Mouse (Mus musculus): ENCODE measurements around the gene Uvrag. TPM values are rescaled to one million over a fixed set of nuclear protein-coding genes. Genes with fewer than 3 reads are reported as not detected.

Gene Uvrag
- polyA plus RNA-seq, 1 experiment from 2014 or later: 22.4 TPM

DNA sequence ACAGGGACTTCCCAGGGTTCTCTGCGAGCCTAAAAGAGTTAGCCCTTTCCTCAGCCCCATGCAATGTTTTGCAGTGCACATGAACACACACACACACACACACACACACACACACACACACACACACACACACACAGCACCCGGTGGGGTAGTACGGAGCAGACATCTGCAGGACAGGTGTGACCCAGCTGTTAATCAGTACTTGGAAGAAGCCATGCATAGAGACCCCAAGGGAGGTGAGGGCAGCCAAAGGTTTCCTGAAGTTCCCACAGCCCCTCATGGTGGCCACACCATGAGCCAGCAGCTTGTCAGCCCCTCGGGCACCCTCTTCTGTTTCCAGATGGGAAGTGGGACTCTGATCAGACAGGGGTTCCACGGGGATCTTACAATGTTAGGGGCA, 277.9 kb downstream of the Uvrag start:
- Histone ChIP-seq H3K9ac (ENCODE audit: low read length) (no peak overlapping the region), H3K9me3 (ENCODE audit: control insufficient read depth, low read length) (no peaks in the 10 kb centered on the region), H3K4me3 (ENCODE audit: low read length) (no peak overlapping the region), H3K27ac (ENCODE audit: low read length) (no peak overlapping the region), H3K27me3 (ENCODE audit: control insufficient read depth, insufficient read depth, low read depth, low read length) (no peaks in the 10 kb centered on the region), H3K4me2 (ENCODE audit: low read depth, low read length) (no peak overlapping the region), H3K36me3 (ENCODE audit: control insufficient read depth, insufficient read depth, low read length) (no peaks in the 10 kb centered on the region), H3K4me1 (replicated peaks; ENCODE audit: control insufficient read depth, insufficient read depth, low read length) (peaks cover 13% of the 10 kb centered on the region)
- no peak for ATAC-seq (ENCODE audit: low read depth)
- 71% methylated on average over 5 of the region's 5 CpGs for WGBS

DNA sequence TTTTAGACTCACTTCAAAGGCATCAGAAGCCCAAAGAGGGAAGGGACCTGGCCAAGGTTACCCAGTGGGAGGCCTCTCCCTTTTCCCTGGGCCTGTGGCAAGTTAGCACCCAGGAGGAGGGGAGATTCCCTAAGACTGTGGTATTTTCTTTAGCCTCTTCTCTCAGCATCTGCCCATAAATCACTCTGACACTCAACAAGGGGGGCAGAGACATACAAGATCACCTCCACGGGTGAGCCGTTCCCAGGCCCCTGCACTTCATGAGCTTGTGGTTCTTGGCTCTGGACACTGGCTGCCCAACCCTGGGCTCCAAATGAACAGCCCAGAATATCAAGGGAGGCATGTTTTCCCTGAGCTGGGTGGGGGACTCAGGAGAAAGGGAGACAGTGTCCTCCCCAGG, 279.9 kb downstream of the Uvrag start:
- Histone ChIP-seq H3K4me2 (ENCODE audit: low read depth, low read length) (no peak overlapping the region), H3K4me3 (ENCODE audit: low read length) (no peak overlapping the region), H3K4me1 (replicated peaks; ENCODE audit: control insufficient read depth, insufficient read depth, low read length) (0 out of 2 replicates have a peak, but pooled peaks cover 4% of the 10 kb centered on the region), H3K36me3 (ENCODE audit: control insufficient read depth, insufficient read depth, low read length) (no peaks in the 10 kb centered on the region), H3K27ac (ENCODE audit: low read length) (no peak overlapping the region), H3K27me3 (ENCODE audit: control insufficient read depth, insufficient read depth, low read depth, low read length) (no peaks in the 10 kb centered on the region), H3K9ac (ENCODE audit: low read length) (no peak overlapping the region), H3K9me3 (ENCODE audit: control insufficient read depth, low read length) (no peaks in the 10 kb centered on the region)
- 20% methylated on average over 2 of the region's 2 CpGs for WGBS
- no peak for ATAC-seq (ENCODE audit: low read depth)

DNA sequence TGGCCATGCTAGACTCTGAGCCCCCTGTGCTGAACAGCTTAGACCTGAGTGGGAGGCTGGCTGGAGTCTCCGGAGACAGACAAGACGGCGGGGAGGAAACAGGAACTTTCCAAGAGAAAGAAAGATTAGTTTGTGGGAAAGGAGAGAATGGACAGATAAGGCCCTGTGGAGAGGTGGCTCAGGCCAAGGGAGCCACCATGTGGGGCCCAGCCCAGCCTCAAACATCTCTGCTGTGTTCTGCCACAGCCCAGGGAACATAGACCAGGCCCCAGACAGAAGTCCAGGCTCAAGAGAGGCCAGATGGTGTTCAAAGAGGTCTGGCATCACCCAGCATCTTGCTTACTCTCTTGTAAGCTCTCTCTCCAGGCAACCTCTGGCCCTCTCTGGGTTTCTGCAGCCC, 283.8 kb downstream of the Uvrag start:
- no peaks in the 10 kb centered on the region for H3K9me3 ChIP-seq (ENCODE audit: control insufficient read depth, low read length)
- no peak overlapping the region for H3K27ac ChIP-seq (ENCODE audit: low read length)
- H3K27me3 ChIP-seq (ENCODE audit: control insufficient read depth, insufficient read depth, low read depth, low read length): no peaks in the 10 kb centered on the region
- 35% methylated on average over 3 of the region's 3 CpGs for WGBS
- 0 out of 2 replicates have a peak, but pooled peaks cover 2% of the 10 kb centered on the region for H3K4me1 ChIP-seq (replicated peaks; ENCODE audit: control insufficient read depth, insufficient read depth, low read length)
- H3K36me3 ChIP-seq (ENCODE audit: control insufficient read depth, insufficient read depth, low read length): peaks cover 6% of the 10 kb centered on the region; the same call in 1 of the 2 replicates
- ATAC-seq (ENCODE audit: low read depth): no peak
- H3K4me3 ChIP-seq (ENCODE audit: low read length): no peak overlapping the region
- H3K9ac ChIP-seq (ENCODE audit: low read length): no peak overlapping the region
- H3K4me2 ChIP-seq (ENCODE audit: low read depth, low read length): no peak overlapping the region

DNA sequence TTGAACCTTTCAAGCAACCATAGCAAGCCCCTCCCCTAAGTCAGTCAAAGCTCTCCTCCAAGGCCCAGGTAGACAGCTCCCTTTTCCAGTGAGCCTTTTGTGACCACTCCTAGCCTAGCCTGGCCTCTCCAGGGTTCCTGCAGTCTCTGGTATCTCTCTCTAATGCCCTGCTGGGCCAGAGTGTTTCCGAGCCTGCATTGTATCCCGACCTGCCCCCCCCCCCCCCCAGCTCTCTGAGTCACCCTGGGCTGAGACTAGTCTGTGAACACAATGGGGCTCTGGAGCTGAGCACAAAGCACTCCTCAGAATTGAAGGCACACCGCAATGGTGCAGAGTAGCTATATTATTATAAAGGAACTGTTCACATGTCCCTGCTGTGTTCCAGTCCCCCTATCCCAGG, 284.8 kb downstream of the Uvrag start:
- Histone ChIP-seq H3K36me3 (ENCODE audit: control insufficient read depth, insufficient read depth, low read length) (peaks cover 6% of the 10 kb centered on the region; the same call in 1 of the 2 replicates), H3K27me3 (ENCODE audit: control insufficient read depth, insufficient read depth, low read depth, low read length) (no peaks in the 10 kb centered on the region), H3K9ac (ENCODE audit: low read length) (no peak overlapping the region), H3K27ac (ENCODE audit: low read length) (no peak overlapping the region), H3K4me3 (ENCODE audit: low read length) (no peak overlapping the region), H3K4me2 (ENCODE audit: low read depth, low read length) (no peak overlapping the region), H3K4me1 (replicated peaks; ENCODE audit: control insufficient read depth, insufficient read depth, low read length) (peaks cover 9% of the 10 kb centered on the region; the same call in 1 of the 2 replicates), H3K9me3 (ENCODE audit: control insufficient read depth, low read length) (no peaks in the 10 kb centered on the region)
- 35% methylated on average over 3 of the region's 3 CpGs for WGBS
- no peak; the same call in 1 of the 2 replicates for ATAC-seq (ENCODE audit: low read depth)

DNA sequence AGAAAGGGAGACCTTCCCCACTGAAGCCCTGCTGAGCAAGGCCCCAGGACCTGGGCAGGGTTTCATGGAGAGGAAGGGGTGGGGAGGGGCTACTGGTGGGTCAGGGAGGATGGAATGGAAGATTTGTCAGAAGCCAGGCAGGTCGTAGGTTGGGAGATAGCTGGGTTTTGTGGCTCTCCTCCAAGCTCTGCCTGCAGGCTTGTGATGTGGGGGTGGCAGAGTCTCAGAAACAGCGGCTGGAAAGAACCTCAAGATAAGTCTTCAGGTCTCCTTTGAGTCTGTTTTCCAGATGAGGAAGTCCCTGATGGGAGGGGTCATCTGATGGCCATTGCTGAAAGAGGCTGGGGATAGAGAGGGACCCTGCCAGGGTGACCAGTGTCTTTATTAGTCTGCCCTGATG, 285.6 kb downstream of the Uvrag start:
- peaks cover 6% of the 10 kb centered on the region; the same call in 1 of the 2 replicates for H3K36me3 ChIP-seq (ENCODE audit: control insufficient read depth, insufficient read depth, low read length)
- H3K4me1 ChIP-seq (replicated peaks; ENCODE audit: control insufficient read depth, insufficient read depth, low read length): peaks cover 15% of the 10 kb centered on the region; the same call in 1 of the 2 replicates
- WGBS: 53% methylated on average over 2 of the region's 2 CpGs
- no peak overlapping the region for H3K4me3 ChIP-seq (ENCODE audit: low read length)
- H3K9me3 ChIP-seq (ENCODE audit: control insufficient read depth, low read length): no peaks in the 10 kb centered on the region
- no peak overlapping the region for H3K4me2 ChIP-seq (ENCODE audit: low read depth, low read length)
- no peak for ATAC-seq (ENCODE audit: low read depth)
- H3K27ac ChIP-seq (ENCODE audit: low read length): no peak overlapping the region
- no peaks in the 10 kb centered on the region for H3K27me3 ChIP-seq (ENCODE audit: control insufficient read depth, insufficient read depth, low read depth, low read length)
- no peak overlapping the region for H3K9ac ChIP-seq (ENCODE audit: low read length)

DNA sequence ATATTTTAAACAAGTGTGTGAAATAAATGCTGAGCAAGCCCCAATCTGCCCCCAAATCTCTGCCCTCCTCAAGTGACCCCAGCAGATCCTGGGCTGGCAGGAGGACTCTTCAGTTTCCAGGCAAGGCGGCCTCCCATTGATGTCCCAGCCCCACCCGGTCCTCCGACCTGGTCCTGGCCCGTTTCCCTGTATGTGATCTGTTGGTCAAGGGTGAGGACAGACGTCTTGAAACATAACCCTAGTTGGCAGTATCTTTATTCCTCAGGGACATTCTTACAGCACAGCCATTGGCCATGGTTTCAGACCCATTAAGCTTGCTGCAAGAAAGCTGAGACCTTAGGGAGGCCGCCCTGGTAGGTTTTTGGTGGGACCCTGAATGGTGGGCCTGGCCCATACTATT, 287.1 kb downstream of the Uvrag start:
- 86% methylated on average over 6 of the region's 6 CpGs for WGBS
- no peak overlapping the region for H3K9ac ChIP-seq (ENCODE audit: low read length)
- no peak for ATAC-seq (ENCODE audit: low read depth)
- H3K4me1 ChIP-seq (replicated peaks; ENCODE audit: control insufficient read depth, insufficient read depth, low read length): peaks cover 26% of the 10 kb centered on the region
- no peaks in the 10 kb centered on the region for H3K9me3 ChIP-seq (ENCODE audit: control insufficient read depth, low read length)
- H3K36me3 ChIP-seq (ENCODE audit: control insufficient read depth, insufficient read depth, low read length): peaks cover 6% of the 10 kb centered on the region; the same call in 1 of the 2 replicates
- no peak overlapping the region for H3K27ac ChIP-seq (ENCODE audit: low read length)
- no peak overlapping the region for H3K4me3 ChIP-seq (ENCODE audit: low read length)
- no peak overlapping the region for H3K4me2 ChIP-seq (ENCODE audit: low read depth, low read length)
- H3K27me3 ChIP-seq (ENCODE audit: control insufficient read depth, insufficient read depth, low read depth, low read length): no peaks in the 10 kb centered on the region

DNA sequence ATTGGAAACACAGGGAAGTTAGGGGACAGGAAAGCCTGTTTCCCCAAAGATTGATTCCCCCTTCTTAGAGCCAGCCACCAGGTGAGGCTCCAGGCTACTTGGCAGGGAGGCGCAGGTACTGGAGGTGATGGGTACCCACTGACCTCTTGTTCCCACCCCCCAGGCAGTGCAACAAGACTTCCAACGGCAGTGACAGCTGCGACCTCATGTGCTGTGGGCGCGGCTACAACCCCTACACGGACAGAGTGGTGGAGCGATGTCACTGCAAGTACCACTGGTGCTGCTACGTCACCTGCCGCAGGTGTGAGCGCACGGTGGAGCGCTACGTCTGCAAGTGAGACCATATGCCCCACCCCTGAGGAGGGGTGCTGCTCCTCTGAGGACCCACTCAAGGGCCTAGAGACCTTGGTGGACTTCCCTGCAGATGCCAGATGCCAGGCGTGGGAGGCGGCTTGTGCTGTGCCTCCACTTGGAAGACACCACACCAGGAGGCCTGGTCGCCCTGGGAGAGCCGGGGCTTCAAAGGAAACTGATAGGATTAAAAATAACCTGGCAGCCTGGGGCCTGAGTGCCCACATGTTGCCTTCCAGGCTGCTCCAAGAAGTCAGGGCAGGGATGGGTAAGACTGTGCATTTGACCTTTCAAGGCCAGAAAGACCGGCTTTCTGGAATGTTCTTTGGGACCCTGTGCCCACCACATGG, 287.8 kb downstream of the Uvrag start:
- Histone ChIP-seq H3K4me3 (ENCODE audit: low read length) (no peak overlapping the region), H3K4me1 (replicated peaks; ENCODE audit: control insufficient read depth, insufficient read depth, low read length) (peaks cover 29% of the 10 kb centered on the region), H3K9ac (ENCODE audit: low read length) (no peak overlapping the region), H3K4me2 (ENCODE audit: low read depth, low read length) (no peak overlapping the region), H3K36me3 (ENCODE audit: control insufficient read depth, insufficient read depth, low read length) (peaks cover 6% of the 10 kb centered on the region; the same call in 1 of the 2 replicates), H3K27me3 (ENCODE audit: control insufficient read depth, insufficient read depth, low read depth, low read length) (no peaks in the 10 kb centered on the region), H3K9me3 (ENCODE audit: control insufficient read depth, low read length) (no peaks in the 10 kb centered on the region), H3K27ac (ENCODE audit: low read length) (no peak overlapping the region)
- WGBS: 84% methylated on average over 18 of the region's 18 CpGs
- ATAC-seq (ENCODE audit: low read depth): no peak

DNA sequence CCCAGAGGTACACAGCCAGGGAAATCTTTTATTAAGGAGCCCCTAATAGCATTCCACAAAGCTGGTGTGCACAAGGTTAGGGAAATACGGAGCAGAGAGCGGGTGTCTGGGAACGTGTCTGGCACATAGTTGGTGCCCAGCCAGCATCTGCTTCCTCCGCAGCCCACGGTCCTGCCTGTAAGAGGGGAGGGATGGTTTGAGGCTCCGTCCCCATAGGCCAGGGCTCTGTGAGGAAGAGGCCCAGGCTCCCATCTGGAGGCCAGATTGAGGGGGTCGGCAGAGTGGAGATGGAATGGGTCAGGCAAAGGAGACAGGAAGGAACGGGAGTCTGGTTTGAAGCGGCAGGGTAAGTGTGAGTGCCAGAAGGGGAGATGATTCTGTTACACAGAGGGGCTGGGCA, 289.7 kb downstream of the Uvrag start:
- Histone ChIP-seq H3K4me2 (ENCODE audit: low read depth, low read length) (peak overlapping the region; percentile 24; the same call in 1 of the 2 replicates), H3K4me3 (ENCODE audit: low read length) (no peak overlapping the region), H3K4me1 (replicated peaks; ENCODE audit: control insufficient read depth, insufficient read depth, low read length) (peaks cover 27% of the 10 kb centered on the region), H3K27me3 (ENCODE audit: control insufficient read depth, insufficient read depth, low read depth, low read length) (no peaks in the 10 kb centered on the region), H3K9ac (ENCODE audit: low read length) (peak overlapping the region; percentile 42), H3K9me3 (ENCODE audit: control insufficient read depth, low read length) (no peaks in the 10 kb centered on the region), H3K27ac (ENCODE audit: low read length) (peak overlapping the region; percentile 59), H3K36me3 (ENCODE audit: control insufficient read depth, insufficient read depth, low read length) (peaks cover 6% of the 10 kb centered on the region; the same call in 1 of the 2 replicates)
- WGBS: 34% methylated on average over 9 of the region's 9 CpGs
- ATAC-seq (ENCODE audit: low read depth): peak; percentile 77

DNA sequence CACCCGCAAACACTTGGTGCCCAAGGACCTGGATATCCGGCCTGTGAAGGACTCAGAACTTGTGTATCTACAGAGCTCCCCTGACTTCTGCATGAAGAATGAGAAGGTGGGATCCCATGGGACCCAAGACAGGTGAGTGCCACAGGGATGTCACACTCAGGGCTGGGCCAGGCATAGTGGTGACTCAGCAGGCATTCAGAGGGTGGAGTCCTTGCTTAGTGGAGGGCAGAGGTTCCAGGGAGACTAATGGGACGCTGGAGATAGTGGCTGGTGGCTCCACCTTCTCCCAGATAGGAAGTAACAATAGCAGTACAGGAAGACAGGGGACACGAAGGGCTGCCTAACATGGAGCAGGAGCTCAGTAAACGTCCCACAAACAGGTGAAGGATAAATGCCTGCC, 290.6 kb downstream of the Uvrag start:
- WGBS: 77% methylated on average over 5 of the region's 5 CpGs
- no peaks in the 10 kb centered on the region for H3K27me3 ChIP-seq (ENCODE audit: control insufficient read depth, insufficient read depth, low read depth, low read length)
- ATAC-seq (ENCODE audit: low read depth): no peak

More for the DNA sequence above, 290.6 kb downstream of the Uvrag start:
- H3K9ac ChIP-seq (ENCODE audit: low read length): no peak overlapping the region
- peaks cover 27% of the 10 kb centered on the region for H3K4me1 ChIP-seq (replicated peaks; ENCODE audit: control insufficient read depth, insufficient read depth, low read length)
- H3K36me3 ChIP-seq (ENCODE audit: control insufficient read depth, insufficient read depth, low read length): peaks cover 6% of the 10 kb centered on the region; the same call in 1 of the 2 replicates
- H3K4me2 ChIP-seq (ENCODE audit: low read depth, low read length): no peak overlapping the region
- H3K9me3 ChIP-seq (ENCODE audit: control insufficient read depth, low read length): no peaks in the 10 kb centered on the region
- H3K27ac ChIP-seq (ENCODE audit: low read length): no peak overlapping the region
- H3K4me3 ChIP-seq (ENCODE audit: low read length): no peak overlapping the region

Data from lung, embryonic 16.5 days (tissue).